Mouse (Mus musculus) spleen, adult 18-20 months (tissue): ENCODE results near the gene Mtfr1l.

Experiments used
- DNase-seq, 2 experiments: peaks; one replicate each; pipeline ENCODE4 v3.0.0; 2022; ENCODE audit warnings: mixed read lengths in 2 of 2

Mtfr1l gene

GRCm38 (mm10) chr4:134485151-134485900, 49.9 kb downstream of the Mtfr1l start:
- DNase-seq: no peak

- no peak for DNase-seq
Measured at GRCm38 (mm10) chr4:134484231-134484630, 51.0 kb downstream of the Mtfr1l start.

- DNase-seq: no peak
Measured at GRCm38 (mm10) chr4:134483696-134484095, 51.5 kb downstream of the Mtfr1l start.

GRCm38 (mm10) chr4:134483078-134483688, 52.0 kb downstream of the Mtfr1l start:
- DNase-seq: no peak

GRCm38 (mm10) chr4:134482442-134482841, 52.7 kb downstream of the Mtfr1l start:
- no peak for DNase-seq

- DNase-seq: no peak
Measured at GRCm38 (mm10) chr4:134481270-134481669, 53.9 kb downstream of the Mtfr1l start.

GRCm38 (mm10) chr4:134480864-134481263, 54.3 kb downstream of the Mtfr1l start:
- DNase-seq: peak; percentile 56 to 75

- DNase-seq: no peak
Measured at GRCm38 (mm10) chr4:134479839-134480238, 55.3 kb downstream of the Mtfr1l start.

- DNase-seq: peak; percentile 78 to 95
Measured at GRCm38 (mm10) chr4:134478031-134478430, 57.2 kb downstream of the Mtfr1l start.

- DNase-seq: no peak
Measured at GRCm38 (mm10) chr4:134476899-134477298, 58.3 kb downstream of the Mtfr1l start.
